Mouse (Mus musculus) kidney, postnatal 36 days (tissue): Measurements from ENCODE around the gene Cluh.

Source experiments
- DNase-seq, 2 experiments: peaks; one replicate each; pipeline ENCODE4 v3.0.0; 2021 to 2022; ENCODE audit warnings: mixed read lengths in 2 of 2

Cluh gene

GRCm38 (mm10) chr11:74648676-74649075 is 619 bp upstream of the Cluh start:
- no peak for DNase-seq

- DNase-seq: peak; percentile 81 to 91
These were observed 604 bp downstream of the Cluh start for GRCm38 (mm10) chr11:74649647-74650551.

GRCm38 (mm10) chr11:74650576-74651100 is 1.3 kb downstream of the Cluh start:
- DNase-seq: no peak

GRCm38 (mm10) chr11:74652791-74653191 is 3.5 kb downstream of the Cluh start:
- DNase-seq: peak; percentile 81 to 84

- peak; percentile 13 to 40 for DNase-seq
These were observed 4.1 kb downstream of the Cluh start for GRCm38 (mm10) chr11:74653385-74653784.

GRCm38 (mm10) chr11:74655941-74656340 is 6.6 kb downstream of the Cluh start:
- DNase-seq: no peak

GRCm38 (mm10) chr11:74660336-74660735 is 11.0 kb downstream of the Cluh start:
- no peak for DNase-seq

GRCm38 (mm10) chr11:74661641-74662040 is 12.3 kb downstream of the Cluh start:
- DNase-seq: no peak

GRCm38 (mm10) chr11:74662221-74662620 is 12.9 kb downstream of the Cluh start:
- DNase-seq: no peak

- DNase-seq: no peak
These were observed 15.0 kb downstream of the Cluh start for GRCm38 (mm10) chr11:74664279-74664678.

GRCm38 (mm10) chr11:74664906-74665305 is 15.6 kb downstream of the Cluh start:
- DNase-seq: no peak

- no peak for DNase-seq
These were observed 16.5 kb downstream of the Cluh start for GRCm38 (mm10) chr11:74665631-74666283.

- no peak for DNase-seq
These were observed 17.0 kb downstream of the Cluh start for GRCm38 (mm10) chr11:74666284-74666652.

GRCm38 (mm10) chr11:74666776-74667581 is 17.7 kb downstream of the Cluh start:
- DNase-seq: no peak

- no peak for DNase-seq
These were observed 18.3 kb downstream of the Cluh start for GRCm38 (mm10) chr11:74667582-74668010.

- no peak for DNase-seq
These were observed 19.2 kb downstream of the Cluh start for GRCm38 (mm10) chr11:74668466-74668865.

GRCm38 (mm10) chr11:74668971-74669370 is 19.7 kb downstream of the Cluh start:
- DNase-seq: no peak

- DNase-seq: no peak
These were observed 20.9 kb downstream of the Cluh start for GRCm38 (mm10) chr11:74670151-74670550.

GRCm38 (mm10) chr11:74671013-74671412 is 21.7 kb downstream of the Cluh start:
- no peak for DNase-seq

GRCm38 (mm10) chr11:74671839-74672238 is 22.5 kb downstream of the Cluh start:
- DNase-seq: no peak

GRCm38 (mm10) chr11:74672901-74673513 is 23.7 kb downstream of the Cluh start:
- DNase-seq: peak in 1 of 2 experiments; percentile 26

- DNase-seq: no peak
These were observed 24.3 kb downstream of the Cluh start for GRCm38 (mm10) chr11:74673561-74673960.
